Mouse (Mus musculus) G1E (cell line): Measurements from ENCODE around the gene Sf3b6. TPM values are rescaled to one million over a fixed set of nuclear protein-coding genes. Genes with fewer than 3 reads are reported as not detected.
A peak's percentile ranks its signal among the peaks of the same experiment; 100 is the strongest.

Experiments used
- ATAC-seq: 2 replicates; pipeline ENCODE4 v1.8.0; 2016; ENCODE audit warnings: mild to moderate bottlenecking; ENCODE audit not compliant: insufficient number of reproducible peaks, poor library complexity, low FRiP score, severe bottlenecking; ENCODE audit errors: extremely low read depth
- DNase-seq: peaks from one replicate; pipeline ENCODE4 v3.0.0; 2012; ENCODE audit warnings: low spot score
- H3K27me3 ChIP-seq: 2 replicates; pipeline ENCODE4 v1.6.1; 2012; ENCODE audit warnings: mild to moderate bottlenecking, low read length, inconsistent platforms; ENCODE audit not compliant: insufficient read depth
- H3K36me3 ChIP-seq: replicated peaks from 2 replicates; pipeline ENCODE3; 2012; ENCODE audit warnings: mild to moderate bottlenecking, inconsistent platforms
- H3K4me1 ChIP-seq: 2 replicates; pipeline ENCODE4 v1.6.1; 2012; ENCODE audit warnings: low read depth, low read length, inconsistent platforms, mixed read lengths; ENCODE audit not compliant: insufficient read depth
- H3K4me3 ChIP-seq: 2 replicates; pipeline ENCODE4 v1.5.1; 2012; ENCODE audit warnings: low read depth, mild to moderate bottlenecking, inconsistent platforms, low read length, moderate library complexity, mixed read lengths
- H3K9me3 ChIP-seq: replicated peaks from 2 replicates; pipeline ENCODE4 v1.6.1; 2012; ENCODE audit warnings: inconsistent platforms
- CTCF ChIP-seq: IDR thresholded peaks from 2 replicates; pipeline ENCODE4 v1.5.1; 2012; ENCODE audit warnings: low read depth, low read length, inconsistent platforms, mixed read lengths
- GATA1 ChIP-seq: IDR thresholded peaks from 2 replicates; pipeline ENCODE4 v1.6.1; 2012; ENCODE audit warnings: borderline replicate concordance, low read length, inconsistent platforms, mixed read lengths
- GATA2 ChIP-seq: IDR thresholded peaks from 2 replicates; pipeline ENCODE4 v1.6.1; 2012; ENCODE audit warnings: low read depth, low read length, inconsistent platforms, borderline replicate concordance
- POLR2AphosphoS5 ChIP-seq: IDR thresholded peaks from 2 replicates; pipeline ENCODE4 v1.6.1; 2012; ENCODE audit warnings: low read depth, low read length, inconsistent platforms; ENCODE audit not compliant: insufficient replicate concordance
- TAL1 ChIP-seq: conservative IDR thresholded peaks from 2 replicates; pipeline ENCODE4 v1.6.1; 2012; ENCODE audit warnings: low read depth, low read length, inconsistent platforms, mixed read lengths
- polyA plus RNA-seq: library from polyadenylated mRNA; stranded (reverse); fragments of >175 nt; gene quantifications from 2 replicates; pipeline ENCODE4 v1.2.3, GENCODE M21; 2012
- total RNA-seq, 2 experiments: library from RNA; stranded (forward) in 1 of 2; stranded (reverse) in 1 of 2; fragments of 200-1000 nt in 1 of 2; fragments of >200 nt in 1 of 2; fragmentation: Nextera tagmentation in 1 of 2; gene quantifications; 2 replicates each; pipeline ENCODE4 v1.2.3; 2014 to 2017

Gene Sf3b6
- total and polyA plus RNA-seq, 3 experiments: 8.2 to 193 (median 44.4) TPM

GRCm38 (mm10) chr12:4840010-4840409 lies 22.7 kb downstream of the Sf3b6 start:
- Histone ChIP-seq H3K27me3 (no peaks in the 10 kb centered on the region), H3K9me3 (no peaks in the 10 kb centered on the region), H3K4me1 (peaks cover 44% of the 10 kb centered on the region), H3K36me3 (peaks cover 21% of the 10 kb centered on the region), H3K4me3 (peak overlapping the region; percentile 82; the same call in 1 of the 2 replicates)
- TF ChIP-seq TAL1 (no peak), GATA2 (no peak), POLR2AphosphoS5 (no peak), GATA1 (no peak), CTCF (no peak)
- ATAC-seq (no peak; the same call in 1 of the 2 replicates), DNase-seq (peak; percentile 54)

DNA sequence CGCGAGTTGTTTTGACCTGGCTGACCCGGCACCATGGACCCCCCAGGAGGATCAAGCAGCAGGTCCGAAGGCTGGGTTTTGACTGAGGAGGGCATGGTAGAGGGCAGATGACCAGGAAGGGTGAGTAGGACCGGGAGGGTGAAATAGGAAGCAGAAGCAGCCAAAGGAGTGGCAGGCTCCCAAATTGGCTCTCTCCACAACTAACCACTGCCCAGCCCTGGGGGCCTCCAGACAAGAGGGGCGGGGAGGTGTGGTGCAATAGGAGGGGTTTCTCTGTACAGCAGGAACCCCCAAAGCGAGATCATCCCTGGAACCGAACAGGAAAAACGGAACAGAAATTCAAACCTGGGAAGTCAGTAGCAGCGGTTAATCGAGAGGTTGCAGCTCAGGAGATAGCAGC lies 23.4 kb downstream of the Sf3b6 start:
- peak overlapping the region; percentile 82 for H3K4me3 ChIP-seq
- no peak for ATAC-seq

GRCm38 (mm10) chr12:4841392-4841887 lies 24.1 kb downstream of the Sf3b6 start, which contains the start of gene Fkbp1b:
TSS of gene Fkbp1b (minus strand) at chr12:4841591.
- H3K4me3 ChIP-seq: peak within 1 kb of the TSS; percentile 82
- peaks cover 44% of the 10 kb centered on the region for H3K4me1 ChIP-seq
- no peaks in the 10 kb centered on the region for H3K9me3 ChIP-seq
- H3K36me3 ChIP-seq: peaks cover 28% of the 10 kb centered on the region
- no peaks in the 10 kb centered on the region for H3K27me3 ChIP-seq
- ATAC-seq (peak; percentile 30; the same call in 1 of the 2 replicates), DNase-seq (peak; percentile 84)
- TF ChIP-seq POLR2AphosphoS5 (no peak), GATA1 (no peak), CTCF (no peak), TAL1 (no peak), GATA2 (no peak)

More for the DNA sequence above, 23.4 kb downstream of the Sf3b6 start:
- H3K9me3 ChIP-seq: no peaks in the 10 kb centered on the region
- DNase-seq: no peak
- H3K27me3 ChIP-seq: no peaks in the 10 kb centered on the region
- H3K36me3 ChIP-seq: peaks cover 23% of the 10 kb centered on the region
- no peak for TF ChIP-seq CTCF
- no peak for TF ChIP-seq TAL1
- no peak for TF ChIP-seq POLR2AphosphoS5
- TF ChIP-seq GATA2: no peak
- no peak for TF ChIP-seq GATA1
- H3K4me1 ChIP-seq: peaks cover 44% of the 10 kb centered on the region

DNA sequence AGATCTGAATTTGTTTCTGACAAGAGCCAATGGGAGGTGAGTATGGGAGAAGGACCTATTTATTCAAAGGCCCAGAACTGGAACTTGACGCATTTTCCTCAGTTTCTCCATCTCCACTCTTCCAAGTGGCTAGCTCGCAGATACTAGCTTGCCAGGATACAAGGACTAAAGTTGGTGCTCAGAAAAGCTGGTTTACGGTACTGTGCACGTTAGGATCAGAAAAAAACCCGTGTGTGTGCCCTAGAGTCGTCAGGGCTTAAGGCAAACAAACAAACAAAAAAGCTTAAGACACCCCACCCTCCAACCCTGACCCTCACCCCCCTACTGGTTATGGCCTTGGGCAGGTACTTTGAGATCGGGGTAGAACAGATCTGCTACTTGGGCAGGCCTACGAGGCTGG lies 25.1 kb downstream of the Sf3b6 start:
- H3K27me3 ChIP-seq: no peaks in the 10 kb centered on the region
- H3K4me3 ChIP-seq: 0 out of 2 replicates have a peak overlapping the region, but pooled peaks have one; percentile 82
- DNase-seq: no peak
- peaks cover 26% of the 10 kb centered on the region for H3K36me3 ChIP-seq
- H3K4me1 ChIP-seq: peaks cover 46% of the 10 kb centered on the region
- TF ChIP-seq GATA1 (no peak), TAL1 (no peak), POLR2AphosphoS5 (no peak), GATA2 (no peak), CTCF (no peak)
- no peak for ATAC-seq
- no peaks in the 10 kb centered on the region for H3K9me3 ChIP-seq

DNA sequence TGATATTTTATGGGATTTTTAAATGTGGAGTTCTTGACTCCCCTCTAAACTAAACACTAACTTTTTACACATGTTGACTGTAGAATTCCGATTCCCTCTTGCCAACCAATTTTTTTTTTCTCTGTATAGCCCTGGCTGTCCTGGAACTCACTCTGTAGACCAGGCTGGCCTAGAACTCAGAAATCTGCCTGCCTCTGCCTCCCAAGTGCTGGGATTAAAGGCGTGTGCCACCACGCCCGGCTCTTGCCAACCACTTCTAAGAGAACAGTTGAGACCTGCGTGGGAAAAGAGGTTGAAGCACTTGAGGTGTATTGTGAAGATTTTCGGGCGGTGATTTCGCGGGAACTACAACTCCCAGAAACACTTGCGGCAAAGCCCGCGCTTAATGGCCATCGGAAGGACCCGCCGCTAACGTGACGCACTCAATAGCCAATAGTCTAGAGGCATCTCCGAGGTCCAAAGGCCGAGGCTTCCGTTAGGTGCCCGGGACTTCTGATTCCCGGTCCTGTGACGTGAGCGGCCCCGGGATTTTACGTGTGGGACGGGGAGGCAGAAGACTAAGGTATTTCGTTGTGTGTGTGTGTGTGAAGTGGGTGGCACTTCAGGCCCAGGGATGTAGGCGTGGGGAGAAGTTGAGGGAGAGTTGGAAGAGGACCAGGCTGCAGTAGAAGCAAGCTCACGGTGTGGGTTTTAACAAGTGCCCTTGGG lies 25.7 kb downstream of the Sf3b6 start, which contains the start of gene Wdcp:
TSS of gene Wdcp (plus strand) at position 414 of the 708 bp plus-strand sequence.
- Histone ChIP-seq H3K4me3 (peak within 1 kb of the TSS; percentile 82), H3K4me1 (peaks cover 46% of the 10 kb centered on the region), H3K27me3 (no peaks in the 10 kb centered on the region), H3K36me3 (peaks cover 22% of the 10 kb centered on the region), H3K9me3 (no peaks in the 10 kb centered on the region)
- DNase-seq: peak; percentile 88
- TF ChIP-seq GATA2 (no peak), TAL1 (no peak), CTCF (no peak), POLR2AphosphoS5 (no peak), GATA1 (no peak)
- ATAC-seq: peak; percentile 96

GRCm38 (mm10) chr12:4843741-4844140 lies 26.4 kb downstream of the Sf3b6 start:
- Histone ChIP-seq H3K36me3 (peaks cover 27% of the 10 kb centered on the region), H3K4me1 (peaks cover 46% of the 10 kb centered on the region), H3K9me3 (no peaks in the 10 kb centered on the region), H3K27me3 (no peaks in the 10 kb centered on the region), H3K4me3 (peak overlapping the region; percentile 75)
- DNase-seq (no peak), ATAC-seq (0 out of 2 replicates have a peak, but pooled peaks have one; percentile 18)
- TF ChIP-seq GATA1 (no peak), CTCF (no peak), GATA2 (no peak), POLR2AphosphoS5 (no peak), TAL1 (no peak)
